Comparison of ENCODE assay signal across 9 mouse cellular contexts in the genomic region with DNA sequence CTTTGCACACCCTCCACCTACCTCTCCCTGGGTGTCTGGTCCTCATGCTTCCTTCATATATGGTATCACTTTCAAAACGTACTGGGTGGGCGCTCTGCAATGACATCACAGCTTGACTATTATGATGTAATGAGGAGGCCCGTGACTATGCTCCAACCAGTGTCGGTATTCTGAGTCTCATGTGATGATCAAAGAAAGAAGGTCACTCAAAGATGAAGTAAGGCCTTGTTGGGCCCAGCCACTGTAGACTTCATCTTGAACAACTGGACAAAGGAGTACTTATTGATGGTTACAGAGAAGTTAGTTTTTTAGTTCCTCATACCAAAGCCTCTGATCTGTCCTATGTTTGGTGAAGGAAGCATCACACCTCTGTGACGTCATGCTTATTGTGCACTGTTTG. TPM values are rescaled to one million over a fixed set of nuclear protein-coding genes. Genes with fewer than 3 reads are reported as not detected.
DNase-seq lines count a peak whose midpoint lies in the region; ATAC-seq and TF ChIP-seq lines count a peak whose summit lies in the region.
"Had no signal": no experiment of that assay in that cellular context is flagged by ENCODE, and none has a peak within 500 bp of the region (broad histone marks: within the 10 kb centered on the region; RNA-seq: fewer than 3 reads in every experiment).

A gene (minus strand): TSS at position 101 of the 400 bp plus-strand sequence.

- H3K4me3 ChIP-seq in hindbrain, embryonic 10.5 days: no peak within 1 kb of the TSS
- no peak within 1 kb of the TSS for H3K4me3 ChIP-seq in hindbrain, postnatal 0 days (ENCODE audit: low read length)
- no peak within 1 kb of the TSS for H3K4me3 ChIP-seq in ES-Bruce4 (ENCODE audit: low read depth, low read length)
- no peak within 1 kb of the TSS for H3K4me3 ChIP-seq in embryonic facial prominence, embryonic 13.5 days

- WGBS in hindbrain, embryonic 10.5 days: 87% methylated on average over 5 of the region's 5 CpGs
- WGBS in hindbrain, postnatal 0 days: 89% methylated on average over 5 of the region's 5 CpGs
- 83% methylated on average over 5 of the region's 5 CpGs for WGBS in embryonic facial prominence, embryonic 13.5 days

- no peak within 1 kb of the TSS for H3K4me2 ChIP-seq in hindbrain, postnatal 0 days (ENCODE audit: low read depth, low read length)
- no peak within 1 kb of the TSS for H3K4me2 ChIP-seq in embryonic facial prominence, embryonic 13.5 days

- no peaks in the 10 kb centered on the region for H3K9me3 ChIP-seq in hindbrain, embryonic 10.5 days
- no peaks in the 10 kb centered on the region for H3K9me3 ChIP-seq in hindbrain, postnatal 0 days (ENCODE audit: low read length)
- H3K9me3 ChIP-seq in ES-Bruce4 (replicated peaks; ENCODE audit: control insufficient read depth, insufficient read depth, low read length, poor library complexity, severe bottlenecking): no peaks in the 10 kb centered on the region
- H3K9me3 ChIP-seq in embryonic facial prominence, embryonic 13.5 days: no peaks in the 10 kb centered on the region

- TF ChIP-seq EP300 in ES-Bruce4 (IDR thresholded peaks at IDR 0.05; ENCODE audit: insufficient read depth, low read depth, low read length): no peak

- H3K9ac ChIP-seq in hindbrain, postnatal 0 days (replicated peaks; ENCODE audit: low read length): no peak within 1 kb of the TSS
- H3K9ac ChIP-seq in ES-Bruce4 (ENCODE audit: low read depth, poor library complexity, severe bottlenecking): no peak within 1 kb of the TSS
- H3K9ac ChIP-seq in embryonic facial prominence, embryonic 13.5 days: no peak within 1 kb of the TSS

- H3K36me3 ChIP-seq in hindbrain, embryonic 10.5 days: no peaks in the 10 kb centered on the region
- H3K36me3 ChIP-seq in hindbrain, postnatal 0 days (ENCODE audit: insufficient read depth, low read length): no peaks in the 10 kb centered on the region
- no peaks in the 10 kb centered on the region for H3K36me3 ChIP-seq in ES-Bruce4 (ENCODE audit: control insufficient read depth, insufficient read depth, low read length, poor library complexity, severe bottlenecking)
- H3K36me3 ChIP-seq in embryonic facial prominence, embryonic 13.5 days: no peaks in the 10 kb centered on the region

- H3K27ac ChIP-seq in hindbrain, embryonic 10.5 days: no peak within 1 kb of the TSS
- H3K27ac ChIP-seq in hindbrain, postnatal 0 days: no peak within 1 kb of the TSS
- H3K27ac ChIP-seq in ES-Bruce4 (ENCODE audit: insufficient read depth, low read length): no peak within 1 kb of the TSS
- H3K27ac ChIP-seq in embryonic facial prominence, embryonic 13.5 days: no peak within 1 kb of the TSS

- 0 out of 2 replicates have a peak, but pooled peaks cover 3% of the 10 kb centered on the region for H3K27me3 ChIP-seq in hindbrain, embryonic 10.5 days (ENCODE audit: insufficient read depth, poor library complexity, severe bottlenecking)
- no peaks in the 10 kb centered on the region for H3K27me3 ChIP-seq in hindbrain, postnatal 0 days (ENCODE audit: insufficient read depth, low read length)
- no peaks in the 10 kb centered on the region for H3K27me3 ChIP-seq in ES-Bruce4 (ENCODE audit: control insufficient read depth, insufficient read depth, low read length, poor library complexity, severe bottlenecking)
- peaks cover 14% of the 10 kb centered on the region for H3K27me3 ChIP-seq in embryonic facial prominence, embryonic 13.5 days

- no peak for TF ChIP-seq POLR2A in ES-Bruce4 (IDR thresholded peaks at IDR 0.05; ENCODE audit: insufficient read depth, low read length)

- H3K4me1 ChIP-seq in hindbrain, embryonic 10.5 days (replicated peaks): peaks cover 7% of the 10 kb centered on the region
- H3K4me1 ChIP-seq in hindbrain, postnatal 0 days (ENCODE audit: insufficient read depth, low read length): no peaks in the 10 kb centered on the region; the same call in 1 of the 2 replicates
- H3K4me1 ChIP-seq in ES-Bruce4 (ENCODE audit: control insufficient read depth, insufficient read depth, low read length): no peaks in the 10 kb centered on the region
- H3K4me1 ChIP-seq in embryonic facial prominence, embryonic 13.5 days: peaks cover 4% of the 10 kb centered on the region

- DNase-seq in hindbrain, embryonic 10.5 days (ENCODE audit: low spot score): no peak
- DNase-seq in hindbrain, postnatal 0 days (ENCODE audit: low spot score): no peak
- DNase-seq in layer of hippocampus, postnatal 36 days: no peak
- no peak for DNase-seq in B cell, adult 2 months
- DNase-seq in urinary bladder, postnatal 4 days (ENCODE audit: low spot score in 2 of 2): no peak
- DNase-seq in thymus, postnatal 25 days: no peak
- DNase-seq: heart, adult 18-20 months had no signal

- no peak for ATAC-seq in hindbrain, postnatal 0 days
- ATAC-seq in embryonic facial prominence, embryonic 13.5 days (ENCODE audit: insufficient number of reproducible peaks, insufficient read depth, low FRiP score, low TSS enrichment, low read depth): no peak

- TF ChIP-seq CTCF in hindbrain, postnatal 0 days (IDR thresholded peaks at IDR 0.05; ENCODE audit: low read depth): no peak
- TF ChIP-seq CTCF in ES-Bruce4 (IDR thresholded peaks at IDR 0.05; ENCODE audit: low read depth, low read length): no peak

RNA-seq across cellular contexts. Expression of the gene that starts here (rescaled TPM):
- polyA plus RNA-seq in hindbrain, embryonic 10.5 days (2016; fragmentation: Nextera tagmentation; extraction: Ambion mirVana): 19.7 and 22.7 TPM in 2 replicates
- total RNA-seq in hindbrain, postnatal 0 days (2014; rRNA removed): 7.8 and 9.6 TPM in 2 replicates
- polyA plus RNA-seq in hindbrain, postnatal 0 days (2015; fragmentation: Nextera tagmentation; extraction: Ambion mirVana): 9.0 and 9.3 TPM in 2 replicates
- 12.1 and 16.8 TPM in 2 replicates for polyA plus RNA-seq in ES-Bruce4 (2011; ENCODE audit: insufficient read depth, insufficient read length, low read depth, missing spikeins)
- 9.4 and 12.3 TPM in 2 replicates for polyA plus RNA-seq in embryonic facial prominence, embryonic 13.5 days (2015; fragmentation: Nextera tagmentation; extraction: Ambion mirVana)
- total RNA-seq in layer of hippocampus, postnatal 36 days (2021): 10 to 100 TPM; 21.2 to 25.8 TPM
